Mouse (Mus musculus) spleen, adult 2 months (tissue): ENCODE measurements around the gene Stk24.

Source experiments
- CTCF ChIP-seq: fragments of 200-500 bp; IDR thresholded peaks from 2 replicates; pipeline ENCODE4 v1.5.1; 2011; ENCODE audit warnings: mild to moderate bottlenecking, inconsistent platforms; ENCODE audit not compliant: insufficient read depth, insufficient read length, insufficient replicate concordance; ENCODE audit errors: extremely low read depth
- POLR2A ChIP-seq: fragments of 200-500 bp; IDR thresholded peaks from 2 replicates; pipeline ENCODE4 v1.6.1; 2011; ENCODE audit warnings: low read depth, low read length, inconsistent platforms

DNA sequence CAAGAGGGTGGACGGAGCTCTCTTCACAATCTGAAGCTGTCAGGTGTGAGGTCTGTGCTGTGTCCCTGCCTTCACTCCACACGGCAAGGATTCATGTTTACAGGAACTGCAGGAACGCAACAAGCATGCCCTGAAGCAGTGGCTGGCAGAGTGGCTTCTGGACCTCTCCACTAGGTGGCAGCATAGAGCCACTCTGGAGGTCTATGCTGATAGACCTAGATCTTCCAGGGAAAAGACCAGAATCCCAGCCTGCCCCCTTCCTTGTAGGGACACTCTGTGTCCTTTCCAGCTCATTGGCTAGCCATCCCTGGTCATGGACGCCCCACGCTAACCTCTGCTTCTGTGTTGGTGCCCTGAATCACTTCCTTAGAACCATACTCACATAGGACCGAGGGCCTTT, 100.7 kb downstream of the Stk24 start:
- TF ChIP-seq CTCF: peak; percentile 86; the same call in 1 of the 2 replicates
- no peak for TF ChIP-seq POLR2A
